Mouse (Mus musculus) kidney, adult 2 months (tissue): ENCODE results near the gene Dusp1.

Experiments used
- CTCF ChIP-seq: fragments of 200-500 bp; conservative IDR thresholded peaks from 2 replicates; pipeline ENCODE4 v1.5.1; 2011; ENCODE audit warnings: low read depth, mild to moderate bottlenecking, control low read depth, low read length, moderate library complexity, mixed read lengths; ENCODE audit not compliant: insufficient read depth, insufficient read length
- POLR2A ChIP-seq: fragments of 200-500 bp; IDR thresholded peaks from one replicate; pipeline ENCODE4 v1.6.1; 2011; ENCODE audit warnings: low read depth, low read length, control low read depth

DNA sequence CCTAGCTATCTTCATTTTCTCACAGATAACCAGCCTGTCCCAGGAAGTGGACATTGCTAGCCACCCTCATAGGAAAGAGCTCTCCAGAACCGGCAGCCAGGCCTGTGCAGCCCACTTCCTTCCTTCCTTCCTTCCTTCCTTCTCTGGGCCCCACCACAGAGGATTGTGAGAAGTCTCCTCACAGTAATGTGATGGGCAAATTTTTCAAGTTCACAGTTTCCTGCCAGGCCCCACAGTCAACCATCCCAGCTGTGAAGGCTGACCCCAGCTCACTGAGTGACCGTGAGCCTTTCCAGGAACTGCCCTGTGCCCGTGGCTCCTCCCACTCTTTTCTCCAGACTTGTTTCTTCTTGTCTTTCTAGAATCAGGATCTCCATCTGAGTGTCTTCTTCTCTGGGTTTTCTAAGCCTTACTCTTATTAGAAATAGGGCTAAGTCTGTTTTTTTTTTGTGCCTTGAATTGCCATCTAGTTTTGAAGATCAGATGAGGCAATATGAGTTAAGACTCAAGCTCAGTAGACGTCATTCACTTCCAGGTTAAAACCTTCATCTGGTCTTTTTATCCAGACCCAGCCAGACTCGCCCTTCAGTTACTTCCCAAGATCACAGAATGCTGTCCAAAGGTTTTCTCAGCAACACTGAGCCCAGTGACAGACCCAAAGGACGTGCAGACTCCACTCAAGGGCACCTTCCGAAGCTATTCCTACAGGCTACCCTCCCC lies 33.7 kb upstream of the Dusp1 start:
- no peak for TF ChIP-seq CTCF
- TF ChIP-seq POLR2A, result no peak
